Mouse (Mus musculus): ENCODE measurements around the gene Clpx.

- TF ChIP-seq HCFC1 (IDR thresholded peaks at IDR 0.05; ENCODE audit: borderline replicate concordance, insufficient read depth, low read length) (no peak), CHD2 (IDR thresholded peaks at IDR 0.05; ENCODE audit: low read depth, low read length) (no peak), ZC3H11A (IDR thresholded peaks at IDR 0.05; ENCODE audit: borderline replicate concordance, low read depth, low read length) (no peak), MAFK (IDR thresholded peaks at IDR 0.05; ENCODE audit: insufficient read depth, low read depth, low read length) (no peak), ZNF384 (IDR thresholded peaks at IDR 0.05; ENCODE audit: low read depth, low read length) (no peak)
Observed at GRCm38 (mm10) chr9:65273873-65274272, 20.2 kb upstream of the Clpx start.

All from ES-E14 (cell line).